Mouse (Mus musculus) lung, embryonic 14.5 days (tissue): ENCODE results near the gene Hist1h1a. TPM values are rescaled to one million over a fixed set of nuclear protein-coding genes. Genes with fewer than 3 reads are reported as not detected.
"Not testable (repeated sequence)": the region's sequence is repeated elsewhere in the genome, so short reads cannot be mapped to it uniquely, and the experiment has no call there.

Experiments
- ATAC-seq: fragments of 200-750 bp; cut with Nextera tagmentation; 2 replicates; pipeline ENCODE4 v1.8.0; 2017; ENCODE audit warnings: mild to moderate bottlenecking, moderate TSS enrichment, moderate library complexity; ENCODE audit not compliant: insufficient read depth
- DNase-seq: peaks from one replicate; pipeline ENCODE4 v3.0.0-alpha.2; 2015
- H3K27ac ChIP-seq: fragments of 300-500 bp; sonication (generic); 2 replicates; pipeline ENCODE4 v1.5.1; 2014; ENCODE audit warnings: low read depth, mild to moderate bottlenecking, moderate library complexity
- H3K27me3 ChIP-seq: fragments of 300-500 bp; sonication (generic); 2 replicates; pipeline ENCODE4 v1.6.1; 2014; ENCODE audit warnings: low read length, control low read depth; ENCODE audit not compliant: insufficient read depth
- H3K36me3 ChIP-seq: fragments of 300-500 bp; sonication (generic); 2 replicates; pipeline ENCODE4 v1.6.1; 2014; ENCODE audit warnings: control low read depth; ENCODE audit not compliant: insufficient read depth
- H3K4me1 ChIP-seq: fragments of 300-500 bp; sonication (generic); 2 replicates; pipeline ENCODE4 v1.6.1; 2014; ENCODE audit warnings: antibody characterized with exemption, control low read depth; ENCODE audit not compliant: insufficient read depth
- H3K4me2 ChIP-seq: fragments of 300-500 bp; sonication (generic); 2 replicates; pipeline ENCODE4 v1.6.1; 2014; ENCODE audit warnings: mild to moderate bottlenecking
- H3K4me3 ChIP-seq: fragments of 300-500 bp; sonication (generic); 2 replicates; pipeline ENCODE4 v1.5.1; 2014; ENCODE audit warnings: low read depth, low read length
- H3K9ac ChIP-seq: fragments of 300-500 bp; sonication (generic); 2 replicates; pipeline ENCODE4 v1.6.1; 2014
- H3K9me3 ChIP-seq: fragments of 300-500 bp; sonication (generic); 2 replicates; pipeline ENCODE4 v1.6.1; 2016; ENCODE audit warnings: low read depth, low read length, control low read depth
- CTCF ChIP-seq: IDR thresholded peaks from 2 replicates; pipeline ENCODE4 v1.5.1; 2016; ENCODE audit warnings: antibody characterized with exemption, low read depth
- WGBS: fragments of 180-500 bp; shearing (Covaris S2); extraction: QIAGEN DNeasy Blood & Tissue Kit; methylation state at CpG from one replicate; pipeline ENCODE4 v1.1.7; 2014; 5-methylcytosine and 5-hydroxymethylcytosine counted together
- polyA plus RNA-seq: library from polyadenylated mRNA; unstranded; fragments of >200 nt; fragmentation: Nextera tagmentation; extraction: Ambion mirVana; gene quantifications from 2 replicates; pipeline ENCODE4 v1.2.1, GENCODE M21; 2014

Hist1h1a gene
- polyA plus RNA-seq, 1 experiment from 2014 or later = 5.5 TPM

- 1% methylated on average over 20 of the region's 27 CpGs for WGBS
- TF ChIP-seq CTCF = peak; percentile 50
These were observed 3.1 kb upstream of the Hist1h1a start for GRCm38 (mm10) chr13:23760240-23760971.

GRCm38 (mm10) chr13:23760972-23761864 is 2.2 kb upstream of the Hist1h1a start, which contains the start of gene Hist1h4a:
Gene Hist1h4a, minus strand, starts transcription at chr13:23761230.
- H3K9ac ChIP-seq = peak within 1 kb of the TSS; percentile 71
- peak within 1 kb of the TSS; percentile 99 for H3K27ac ChIP-seq
- under 1% methylated on average over 62 of the region's 72 CpGs for WGBS
- TF ChIP-seq CTCF = no peak
- peak within 1 kb of the TSS; percentile 90 for H3K4me2 ChIP-seq
- DNase-seq (peak; percentile 100), ATAC-seq (peak; percentile 73)
- no peaks in the 10 kb centered on the region for H3K9me3 ChIP-seq
- H3K4me3 ChIP-seq = peak within 1 kb of the TSS; percentile 45
- no peaks in the 10 kb centered on the region for H3K27me3 ChIP-seq
- no peaks in the 10 kb centered on the region for H3K36me3 ChIP-seq
- H3K4me1 ChIP-seq = peaks cover 5% of the 10 kb centered on the region; the same call in 1 of the 2 replicates

More at GRCm38 (mm10) chr13:23760240-23760971, 3.1 kb upstream of the Hist1h1a start:
- peak; percentile 14 for ATAC-seq
- H3K4me1 ChIP-seq = peaks cover 5% of the 10 kb centered on the region; the same call in 1 of the 2 replicates
- H3K36me3 ChIP-seq = no peaks in the 10 kb centered on the region
- no peaks in the 10 kb centered on the region for H3K9me3 ChIP-seq
- H3K4me2 ChIP-seq = peak overlapping the region; percentile 90
- H3K4me3 ChIP-seq = peak overlapping the region; percentile 45
- peak; percentile 79 for DNase-seq
- peak overlapping the region; percentile 69 for H3K9ac ChIP-seq
- peak overlapping the region; percentile 99 for H3K27ac ChIP-seq
- H3K27me3 ChIP-seq = no peaks in the 10 kb centered on the region

DNA sequence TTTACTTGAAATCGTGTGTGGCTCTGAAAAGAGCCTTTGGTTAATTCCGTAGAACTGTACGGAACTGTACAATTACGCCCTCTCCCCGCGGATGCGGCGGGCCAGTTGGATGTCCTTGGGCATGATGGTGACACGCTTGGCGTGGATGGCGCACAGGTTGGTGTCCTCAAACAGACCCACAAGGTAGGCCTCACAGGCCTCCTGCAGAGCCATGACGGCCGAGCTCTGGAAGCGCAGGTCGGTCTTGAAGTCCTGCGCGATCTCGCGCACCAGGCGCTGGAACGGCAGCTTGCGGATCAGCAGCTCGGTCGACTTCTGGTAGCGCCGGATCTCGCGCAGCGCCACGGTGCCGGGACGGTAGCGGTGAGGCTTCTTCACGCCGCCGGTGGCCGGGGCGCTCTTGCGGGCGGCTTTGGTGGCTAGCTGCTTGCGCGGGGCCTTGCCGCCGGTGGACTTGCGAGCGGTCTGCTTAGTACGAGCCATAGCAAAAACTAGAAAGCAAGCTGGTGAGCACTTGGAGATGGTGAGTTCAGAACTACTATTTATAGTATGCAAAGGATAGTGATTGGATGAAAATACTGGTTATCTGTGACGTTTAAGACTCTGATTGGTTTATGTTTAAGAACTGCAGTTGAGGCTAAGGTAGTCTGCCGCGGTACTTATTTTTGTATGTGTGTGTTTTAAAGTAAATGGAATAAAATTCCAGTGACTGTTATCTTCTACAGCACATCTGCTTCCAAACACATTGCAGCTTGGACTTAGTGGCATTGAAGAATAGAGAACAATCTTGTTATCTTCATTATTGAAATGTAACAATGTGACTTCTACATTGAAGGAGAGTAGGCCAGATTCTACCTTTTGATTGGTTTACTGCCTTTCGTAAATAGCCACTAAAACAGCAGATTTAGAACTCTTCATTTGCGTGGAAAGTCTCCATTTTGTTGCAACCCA is 1.3 kb upstream of the Hist1h1a start, which contains the start of gene Hist1h3a:
Gene Hist1h3a (minus strand): TSS at position 516 of the 951 bp plus-strand sequence.
- not testable (repeated sequence) for H3K27me3 ChIP-seq, H3K9me3 ChIP-seq, H3K4me1 ChIP-seq, H3K36me3 ChIP-seq
- H3K4me3 ChIP-seq = peak within 1 kb of the TSS; percentile 54
- DNase-seq (peak; percentile 93), ATAC-seq (peak; percentile 71)
- H3K9ac ChIP-seq = peak within 1 kb of the TSS; percentile 76
- peak within 1 kb of the TSS; percentile 90 for H3K4me2 ChIP-seq
- H3K27ac ChIP-seq = peak within 1 kb of the TSS; percentile 99
- WGBS = under 1% methylated on average over 26 of the region's 52 CpGs

DNA sequence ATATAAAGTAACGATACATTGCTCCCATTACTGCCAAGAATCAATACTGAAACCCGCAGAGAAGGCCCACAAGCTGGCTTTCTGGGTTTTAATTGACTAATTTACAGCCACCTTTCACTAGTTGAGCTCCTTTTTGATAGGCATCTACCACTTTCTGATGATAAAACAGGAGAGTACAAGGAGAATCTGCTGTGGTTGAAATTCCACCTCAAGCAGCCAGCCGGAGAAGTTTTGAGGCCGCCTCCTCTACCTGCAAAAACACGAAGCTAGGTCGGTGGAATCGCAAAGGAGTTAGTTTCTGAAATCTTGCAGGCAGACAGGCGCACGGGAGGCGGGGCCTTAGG is 252 bp upstream of the Hist1h1a start:
- H3K9me3 ChIP-seq = no peaks in the 10 kb centered on the region
- under 1% methylated on average over 10 of the region's 10 CpGs for WGBS
- no peak for ATAC-seq
- no peaks in the 10 kb centered on the region for H3K27me3 ChIP-seq
- no peaks in the 10 kb centered on the region for H3K36me3 ChIP-seq
- H3K27ac ChIP-seq = peak overlapping the region; percentile 99
- H3K4me3 ChIP-seq = peak overlapping the region; percentile 54
- peak overlapping the region; percentile 90 for H3K4me2 ChIP-seq
- peak overlapping the region; percentile 76 for H3K9ac ChIP-seq
- H3K4me1 ChIP-seq = peaks cover 5% of the 10 kb centered on the region; the same call in 1 of the 2 replicates
- DNase-seq = no peak
- TF ChIP-seq CTCF = no peak

DNA sequence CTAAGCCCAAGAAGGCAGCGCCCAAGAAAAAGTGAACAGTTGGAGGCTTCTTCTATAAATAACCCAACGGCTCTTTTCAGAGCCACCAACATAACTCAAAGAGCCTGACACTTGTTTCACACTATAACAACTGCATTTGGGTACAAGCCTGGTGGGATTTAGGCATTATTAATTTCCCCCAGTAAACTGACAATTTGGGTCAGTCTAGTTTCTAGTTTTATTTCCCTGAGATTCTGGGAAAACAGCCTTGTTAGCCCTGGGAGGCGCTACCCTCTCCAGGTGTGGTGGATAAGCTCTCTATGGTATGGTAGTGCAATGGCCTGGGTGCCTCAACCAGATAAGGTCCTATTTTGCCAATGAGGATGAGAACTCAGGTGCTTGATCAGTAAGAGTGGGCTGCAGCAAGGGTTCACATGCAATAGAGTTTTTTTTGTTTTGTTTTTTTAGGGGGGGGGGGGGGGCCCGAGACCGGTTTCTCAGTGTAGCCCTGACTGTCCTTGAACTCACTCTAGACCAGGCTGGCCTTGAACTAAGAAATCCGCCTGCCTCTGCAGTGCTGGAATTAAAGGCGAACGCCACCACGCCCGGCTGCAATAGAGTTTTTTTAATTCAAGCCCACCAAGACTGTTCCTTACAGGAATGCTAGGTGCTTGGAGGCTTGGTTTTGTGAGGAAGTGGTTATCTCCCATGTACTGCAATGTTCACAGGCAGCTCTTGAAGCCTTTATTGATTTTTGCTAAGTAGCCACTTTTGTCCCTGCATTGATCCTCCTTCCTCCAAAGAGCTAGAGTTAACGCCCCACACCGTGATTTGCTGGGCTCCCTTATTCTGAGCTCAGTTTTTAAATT is 1.1 kb downstream of the Hist1h1a start:
- Histone ChIP-seq H3K9ac (peak overlapping the region; percentile 76), H3K4me2 (peak overlapping the region; percentile 90), H3K4me3 (peak overlapping the region; percentile 54), H3K4me1 (peaks cover 5% of the 10 kb centered on the region; the same call in 1 of the 2 replicates), H3K27me3 (no peaks in the 10 kb centered on the region), H3K36me3 (no peaks in the 10 kb centered on the region), H3K27ac (peak overlapping the region; percentile 99), H3K9me3 (no peaks in the 10 kb centered on the region)
- DNase-seq (peak; percentile 38), ATAC-seq (no peak)
- WGBS = 27% methylated on average over 11 of the region's 12 CpGs
- no peak for TF ChIP-seq CTCF
